Mouse (Mus musculus): ENCODE results near the gene Cyp4f17. TPM values are rescaled to one million over a fixed set of nuclear protein-coding genes. Genes with fewer than 3 reads are reported as not detected.
"Not testable (repeated sequence)": the region's sequence is repeated elsewhere in the genome, so short reads cannot be mapped to it uniquely, and the experiment has no call there.

Gene Cyp4f17
- polyA plus RNA-seq, 1 experiment from 2014 or later = 12.8 TPM

- H3K4me2 ChIP-seq = no peak overlapping the region
- peaks cover 23% of the 10 kb centered on the region for H3K27me3 ChIP-seq
- H3K4me3 ChIP-seq = no peak overlapping the region
- H3K9me3 ChIP-seq = no peaks in the 10 kb centered on the region
- no peak overlapping the region for H3K9ac ChIP-seq
- peak; percentile 59; the same call in 1 of the 2 replicates for ATAC-seq (ENCODE audit: low FRiP score)
- no peaks in the 10 kb centered on the region for H3K36me3 ChIP-seq
- H3K27ac ChIP-seq = no peak overlapping the region
- 53% methylated on average over 1 of the region's 1 CpGs for WGBS
- H3K4me1 ChIP-seq (replicated peaks) = no peaks in the 10 kb centered on the region; the same call in 1 of the 2 replicates
These were observed 11.2 kb upstream of the Cyp4f17 start for GRCm38 (mm10) chr17:32494601-32495000.

GRCm38 (mm10) chr17:32500511-32500910, 5.3 kb upstream of the Cyp4f17 start:
- H3K9me3 ChIP-seq; H3K4me3 ChIP-seq; ATAC-seq (ENCODE audit: low FRiP score); H3K9ac ChIP-seq; H3K4me1 ChIP-seq (replicated peaks); H3K36me3 ChIP-seq; H3K27ac ChIP-seq; H3K27me3 ChIP-seq; H3K4me2 ChIP-seq: not testable (repeated sequence)
- WGBS = 83% methylated on average over 4 of the region's 4 CpGs

- Histone ChIP-seq H3K27me3 (no peaks in the 10 kb centered on the region), H3K36me3 (no peaks in the 10 kb centered on the region), H3K9me3 (no peaks in the 10 kb centered on the region), H3K27ac (no peak overlapping the region), H3K4me1 (replicated peaks) (peaks cover 11% of the 10 kb centered on the region), H3K4me3 (no peak overlapping the region), H3K9ac (no peak overlapping the region), H3K4me2 (no peak overlapping the region)
- no peak for ATAC-seq (ENCODE audit: low FRiP score)
- WGBS = 79% methylated on average over 3 of the region's 3 CpGs
These were observed 4.8 kb upstream of the Cyp4f17 start for GRCm38 (mm10) chr17:32501051-32501450.

GRCm38 (mm10) chr17:32503111-32503510, 2.7 kb upstream of the Cyp4f17 start:
- Histone ChIP-seq H3K4me1 (replicated peaks) (peaks cover 25% of the 10 kb centered on the region), H3K36me3 (no peaks in the 10 kb centered on the region), H3K9me3 (no peaks in the 10 kb centered on the region), H3K4me3 (no peak overlapping the region), H3K9ac (no peak overlapping the region), H3K27me3 (no peaks in the 10 kb centered on the region), H3K27ac (no peak overlapping the region), H3K4me2 (no peak overlapping the region)
- ATAC-seq (ENCODE audit: low FRiP score) = no peak
- 73% methylated on average over 2 of the region's 2 CpGs for WGBS

GRCm38 (mm10) chr17:32506729-32507245, 937 bp downstream of the Cyp4f17 start:
- Histone ChIP-seq H3K27ac (peak overlapping the region; percentile 74), H3K9me3 (no peaks in the 10 kb centered on the region)
- ATAC-seq (ENCODE audit: low FRiP score) = peak; percentile 33

GRCm38 (mm10) chr17:32516126-32516525, 10.3 kb downstream of the Cyp4f17 start:
- 75% methylated on average over 5 of the region's 5 CpGs for WGBS
- H3K9me3 ChIP-seq = no peaks in the 10 kb centered on the region
- no peak for ATAC-seq (ENCODE audit: low FRiP score)
- H3K4me2 ChIP-seq = no peak overlapping the region
- H3K9ac ChIP-seq = no peak overlapping the region
- H3K27me3 ChIP-seq = no peaks in the 10 kb centered on the region
- H3K36me3 ChIP-seq = peaks cover 20% of the 10 kb centered on the region
- H3K27ac ChIP-seq = no peak overlapping the region
- H3K4me3 ChIP-seq = no peak overlapping the region
- no peaks in the 10 kb centered on the region for H3K4me1 ChIP-seq (replicated peaks)

More at GRCm38 (mm10) chr17:32506729-32507245, 937 bp downstream of the Cyp4f17 start:
- Histone ChIP-seq H3K9ac (peak overlapping the region; percentile 74), H3K4me1 (replicated peaks) (peaks cover 25% of the 10 kb centered on the region), H3K36me3 (peaks cover 9% of the 10 kb centered on the region; the same call in 1 of the 2 replicates), H3K4me3 (peak overlapping the region; percentile 47), H3K4me2 (peak overlapping the region; percentile 73), H3K27me3 (no peaks in the 10 kb centered on the region)
- 47% methylated on average over 9 of the region's 9 CpGs for WGBS

GRCm38 (mm10) chr17:32521981-32522380, 16.1 kb downstream of the Cyp4f17 start:
- no peaks in the 10 kb centered on the region for H3K4me1 ChIP-seq (replicated peaks)
- H3K27ac ChIP-seq = no peak overlapping the region
- 93% methylated on average over 5 of the region's 5 CpGs for WGBS
- H3K4me3 ChIP-seq = no peak overlapping the region
- no peak overlapping the region for H3K4me2 ChIP-seq
- H3K9me3 ChIP-seq = no peaks in the 10 kb centered on the region
- no peaks in the 10 kb centered on the region for H3K27me3 ChIP-seq
- H3K36me3 ChIP-seq = peaks cover 58% of the 10 kb centered on the region
- no peak overlapping the region for H3K9ac ChIP-seq
- no peak for ATAC-seq (ENCODE audit: low FRiP score)

GRCm38 (mm10) chr17:32522386-32522785, 16.5 kb downstream of the Cyp4f17 start:
- Histone ChIP-seq H3K9ac (no peak overlapping the region), H3K27me3 (no peaks in the 10 kb centered on the region), H3K9me3 (no peaks in the 10 kb centered on the region), H3K4me3 (no peak overlapping the region), H3K27ac (no peak overlapping the region), H3K4me1 (replicated peaks) (no peaks in the 10 kb centered on the region), H3K36me3 (peaks cover 58% of the 10 kb centered on the region), H3K4me2 (no peak overlapping the region)
- WGBS = 93% methylated on average over 4 of the region's 4 CpGs
- ATAC-seq (ENCODE audit: low FRiP score) = no peak

- Histone ChIP-seq H3K27ac (no peak overlapping the region), H3K4me1 (replicated peaks) (no peaks in the 10 kb centered on the region), H3K4me2 (no peak overlapping the region), H3K36me3 (peaks cover 55% of the 10 kb centered on the region), H3K4me3 (no peak overlapping the region), H3K9ac (no peak overlapping the region), H3K27me3 (no peaks in the 10 kb centered on the region), H3K9me3 (no peaks in the 10 kb centered on the region)
- WGBS = 92% methylated on average over 5 of the region's 5 CpGs
- no peak for ATAC-seq (ENCODE audit: low FRiP score)
These were observed 17.0 kb downstream of the Cyp4f17 start for GRCm38 (mm10) chr17:32522816-32523215.

- no peak for ATAC-seq (ENCODE audit: low FRiP score)
- Histone ChIP-seq H3K36me3 (peaks cover 53% of the 10 kb centered on the region), H3K27me3 (no peaks in the 10 kb centered on the region), H3K9ac (no peak overlapping the region), H3K27ac (no peak overlapping the region), H3K4me2 (no peak overlapping the region), H3K9me3 (no peaks in the 10 kb centered on the region), H3K4me3 (no peak overlapping the region), H3K4me1 (replicated peaks) (peaks cover 9% of the 10 kb centered on the region)
- 94% methylated on average over 11 of the region's 11 CpGs for WGBS
These were observed 18.0 kb downstream of the Cyp4f17 start for GRCm38 (mm10) chr17:32523895-32524294.

- H3K9me3 ChIP-seq; H3K27ac ChIP-seq; H3K4me2 ChIP-seq; ATAC-seq (ENCODE audit: low FRiP score); H3K4me1 ChIP-seq (replicated peaks); H3K27me3 ChIP-seq; H3K9ac ChIP-seq; H3K4me3 ChIP-seq: not testable (repeated sequence)
- 92% methylated on average over 1 of the region's 1 CpGs for WGBS
- peaks cover 38% of the 10 kb centered on the region for H3K36me3 ChIP-seq
These were observed 20.5 kb downstream of the Cyp4f17 start for GRCm38 (mm10) chr17:32526341-32526740.

GRCm38 (mm10) chr17:32527748-32528147, 21.9 kb downstream of the Cyp4f17 start:
- Histone ChIP-seq H3K4me2 (no peak overlapping the region), H3K4me3 (no peak overlapping the region), H3K36me3 (peaks cover 28% of the 10 kb centered on the region), H3K27ac (no peak overlapping the region), H3K27me3 (no peaks in the 10 kb centered on the region), H3K9ac (no peak overlapping the region), H3K4me1 (replicated peaks) (peaks cover 9% of the 10 kb centered on the region), H3K9me3 (no peaks in the 10 kb centered on the region)
- no peak for ATAC-seq (ENCODE audit: low FRiP score)
- 89% methylated on average over 11 of the region's 11 CpGs for WGBS

Data from hindbrain, embryonic 13.5 days (tissue).